Mouse (Mus musculus) layer of hippocampus, postnatal 36 days (tissue): Measurements from ENCODE around the gene Gm20431. TPM values are rescaled to one million over a fixed set of nuclear protein-coding genes. Genes with fewer than 3 reads are reported as not detected.

Experiments used
- DNase-seq, 2 experiments: peaks; one replicate each; pipeline ENCODE4 v3.0.0; 2022
- total RNA-seq, 2 experiments: library from RNA; stranded (reverse); gene quantifications; 2 replicates each; pipeline ENCODE4 v1.2.3; 2021

The Gm20431 gene
- total RNA-seq, 2 experiments from 2014 or later = 39.4 to 47.0 TPM

DNA sequence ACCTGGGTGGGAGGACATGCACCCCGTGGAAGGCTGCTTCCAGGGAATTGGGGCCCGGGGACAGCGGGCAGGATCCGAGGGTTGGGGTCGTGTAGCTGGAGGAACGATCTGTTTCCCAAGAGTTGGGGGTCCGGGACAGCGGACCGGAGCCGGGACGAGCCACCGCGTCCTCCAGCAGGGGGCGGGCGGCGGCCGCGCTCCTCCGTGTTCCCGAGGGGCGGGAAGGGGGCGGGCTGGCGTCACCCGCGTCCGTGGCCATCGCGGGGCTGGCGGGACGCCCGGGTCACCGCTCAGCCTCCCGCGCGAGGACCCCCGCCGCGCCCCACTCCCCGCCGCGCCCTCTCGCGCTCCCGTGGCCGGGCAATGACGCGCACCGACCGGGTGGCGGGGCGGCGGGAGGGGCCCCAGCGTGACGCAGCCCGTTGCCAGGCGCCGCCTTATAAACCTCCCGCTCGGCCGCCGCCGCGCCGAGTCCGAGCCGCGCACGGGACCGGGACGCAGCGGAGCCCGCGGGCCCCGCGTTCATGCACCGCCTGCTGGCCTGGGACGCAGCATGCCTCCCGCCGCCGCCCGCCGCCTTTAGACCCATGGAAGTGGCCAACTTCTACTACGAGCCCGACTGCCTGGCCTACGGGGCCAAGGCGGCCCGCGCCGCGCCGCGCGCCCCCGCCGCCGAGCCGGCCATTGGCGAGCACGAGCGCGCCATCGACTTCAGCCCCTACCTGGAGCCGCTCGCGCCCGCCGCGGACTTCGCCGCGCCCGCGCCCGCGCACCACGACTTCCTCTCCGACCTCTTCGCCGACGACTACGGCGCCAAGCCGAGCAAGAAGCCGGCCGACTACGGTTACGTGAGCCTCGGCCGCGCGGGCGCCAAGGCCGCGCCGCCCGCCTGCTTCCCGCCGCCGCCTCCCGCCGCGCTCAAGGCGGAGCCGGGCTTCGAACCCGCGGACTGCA lies 27.5 kb upstream of the Gm20431 start, which contains the start of gene Cebpb:
Cebpb (plus strand) TSS at position 418 of the 954 bp plus-strand sequence.
- DNase-seq = peak; percentile 86 to 88

DNA sequence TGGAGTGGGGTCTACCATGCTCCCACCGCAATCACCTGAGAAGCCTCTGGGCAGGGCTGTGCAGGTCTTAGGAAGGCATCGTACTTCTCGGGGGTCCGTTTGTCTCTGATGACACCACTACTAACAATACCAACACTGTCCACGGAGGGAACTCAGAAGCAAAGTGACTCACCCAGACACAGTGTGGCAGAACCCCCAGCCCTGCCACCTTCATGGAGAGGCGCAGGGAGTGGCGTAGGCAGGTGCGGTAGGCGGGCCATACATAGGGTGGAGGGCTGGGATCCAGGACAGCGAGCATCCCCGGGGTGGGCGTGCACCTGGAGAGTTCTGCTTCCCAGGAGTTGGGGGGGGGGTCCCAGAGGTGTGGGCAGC lies 26.8 kb upstream of the Gm20431 start:
- DNase-seq = no peak

DNA sequence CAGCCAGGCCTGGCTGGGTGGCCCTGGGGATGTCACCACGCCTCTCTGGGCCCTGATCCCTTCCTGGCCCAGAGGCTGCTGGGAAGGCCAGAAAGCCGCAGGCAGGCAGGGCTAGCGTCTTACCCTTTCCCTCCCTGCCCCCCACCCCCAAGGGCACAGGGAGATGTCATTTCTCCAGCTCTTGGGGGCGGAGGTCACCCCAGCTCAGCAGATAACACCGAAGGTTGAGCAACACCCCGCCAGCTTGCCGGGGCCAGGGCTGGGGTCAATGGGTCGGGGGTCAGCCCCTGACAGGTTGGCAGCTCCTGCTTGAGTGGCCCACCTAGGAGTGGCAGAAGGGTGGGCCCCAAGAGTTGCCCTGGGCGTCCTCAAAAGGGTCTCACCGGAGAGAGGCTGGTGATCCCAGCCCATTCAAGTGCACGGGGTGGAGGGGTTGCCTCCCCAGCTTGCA lies 26.4 kb upstream of the Gm20431 start:
- DNase-seq = no peak

DNA sequence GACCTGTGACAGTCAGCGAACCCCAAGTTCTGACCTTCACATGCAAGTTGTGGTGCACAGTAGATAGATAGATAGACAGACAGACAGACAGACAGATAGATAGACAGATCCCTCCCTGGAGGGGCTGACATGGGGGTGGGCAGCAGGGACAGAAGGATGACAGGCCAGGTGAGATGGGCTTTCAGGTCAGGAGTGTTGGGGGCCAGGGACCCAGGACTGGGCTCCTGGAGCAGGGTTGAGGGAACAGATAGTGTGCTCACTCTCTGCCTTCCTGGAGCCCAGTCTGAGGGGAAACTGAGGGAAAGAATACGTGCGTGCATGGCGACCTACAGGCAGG lies 25.9 kb upstream of the Gm20431 start:
- no peak for DNase-seq

DNA sequence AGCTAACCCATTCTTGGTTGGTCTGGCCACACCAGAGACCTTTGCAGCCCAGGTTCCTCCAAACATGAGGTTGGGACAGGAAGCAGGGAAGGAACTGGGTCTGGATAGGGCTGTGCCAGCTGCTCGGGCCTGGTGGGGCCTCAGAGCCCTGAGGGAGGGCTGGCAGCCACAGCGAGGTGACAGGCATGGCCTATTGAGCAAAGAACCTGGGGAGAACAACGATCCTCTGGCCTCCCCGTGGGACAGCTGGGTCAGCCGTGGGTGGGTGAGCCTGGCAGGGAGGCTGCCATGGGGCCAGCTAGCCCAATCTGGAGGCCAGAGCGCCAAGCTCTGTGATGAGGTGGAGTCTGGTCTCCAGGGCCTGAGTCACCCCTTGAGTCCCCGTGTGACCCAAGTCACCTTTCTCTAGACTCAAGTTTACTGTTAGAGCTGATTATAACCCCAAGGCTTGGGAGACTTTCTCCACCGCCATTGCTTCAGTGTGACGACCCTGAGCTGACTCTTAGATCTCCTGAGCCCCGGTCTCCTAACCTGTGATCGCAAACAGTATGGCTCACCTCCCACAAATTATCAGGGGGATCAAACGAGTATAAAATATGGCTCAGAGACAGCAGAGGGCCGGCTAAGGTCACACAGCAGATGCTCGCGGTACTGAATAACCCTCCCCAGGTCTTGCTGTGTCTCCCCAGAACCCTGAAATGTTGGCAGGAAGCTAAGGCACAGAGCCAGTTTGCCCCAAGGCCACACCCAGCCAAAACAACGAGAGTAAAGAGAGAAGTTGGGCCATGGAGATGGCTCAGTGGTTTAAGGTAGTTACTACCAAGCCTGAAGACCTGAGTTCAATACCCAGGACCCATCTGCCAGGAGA lies 25.3 kb upstream of the Gm20431 start:
- no peak for DNase-seq

DNA sequence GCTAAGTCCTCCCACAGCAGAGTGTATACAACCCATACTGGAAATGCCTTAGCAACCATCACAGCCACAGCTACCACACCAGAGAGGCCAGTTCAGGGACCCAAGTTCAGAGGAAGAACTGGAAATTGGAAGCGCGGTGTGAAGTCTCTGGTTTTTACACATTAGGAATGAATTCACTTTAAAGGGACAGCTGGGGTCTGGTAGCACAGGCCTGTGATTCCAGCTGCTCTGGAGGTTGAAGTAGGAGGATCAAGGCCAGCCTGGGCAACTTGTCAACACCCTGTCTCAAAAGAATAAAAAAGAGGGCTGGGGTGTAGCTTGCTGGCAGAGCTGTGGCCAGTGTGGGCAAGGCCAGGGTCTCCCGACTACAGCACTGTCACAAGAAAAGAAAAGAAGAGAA lies 24.6 kb upstream of the Gm20431 start:
- DNase-seq = no peak

DNA sequence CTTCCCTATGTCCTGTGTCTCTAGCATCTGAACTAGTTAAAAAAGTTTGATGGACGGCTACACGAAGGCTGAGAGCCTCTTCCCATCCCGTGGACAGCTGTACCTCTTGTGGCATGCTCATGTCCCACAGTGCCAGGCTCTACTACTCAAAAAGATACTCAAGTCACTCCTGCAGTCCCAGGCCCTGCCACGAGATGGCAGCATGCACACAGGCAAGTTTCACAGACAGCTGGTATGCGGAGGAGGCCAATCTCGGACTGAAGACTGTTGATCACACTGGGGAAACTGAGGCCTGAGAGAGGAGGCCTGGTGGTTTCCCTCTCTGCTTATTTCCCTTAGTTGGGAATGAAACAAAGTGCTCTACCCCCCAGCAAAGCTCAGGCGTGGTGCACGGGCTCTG lies 23.8 kb upstream of the Gm20431 start:
- DNase-seq = peak; percentile 94 to 97

DNA sequence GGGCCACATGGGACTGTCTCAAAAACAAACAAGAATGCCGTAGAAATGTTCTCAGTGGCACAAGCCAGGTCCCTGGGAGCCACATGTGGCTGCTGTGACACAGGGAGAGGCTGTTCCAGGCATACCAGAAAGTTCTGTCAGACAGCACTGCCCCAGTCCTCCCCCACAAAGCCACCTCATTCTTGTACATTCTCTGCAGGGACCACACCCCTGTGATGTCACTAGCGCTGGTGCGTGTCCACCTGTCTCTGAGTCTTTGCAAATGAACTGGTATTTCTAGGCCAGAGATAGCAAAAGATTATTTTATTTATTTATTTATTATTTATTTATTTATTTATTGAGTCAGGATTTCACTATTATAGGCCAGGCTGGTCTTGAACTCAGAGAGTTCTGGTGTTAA lies 22.4 kb upstream of the Gm20431 start:
- no peak for DNase-seq

DNA sequence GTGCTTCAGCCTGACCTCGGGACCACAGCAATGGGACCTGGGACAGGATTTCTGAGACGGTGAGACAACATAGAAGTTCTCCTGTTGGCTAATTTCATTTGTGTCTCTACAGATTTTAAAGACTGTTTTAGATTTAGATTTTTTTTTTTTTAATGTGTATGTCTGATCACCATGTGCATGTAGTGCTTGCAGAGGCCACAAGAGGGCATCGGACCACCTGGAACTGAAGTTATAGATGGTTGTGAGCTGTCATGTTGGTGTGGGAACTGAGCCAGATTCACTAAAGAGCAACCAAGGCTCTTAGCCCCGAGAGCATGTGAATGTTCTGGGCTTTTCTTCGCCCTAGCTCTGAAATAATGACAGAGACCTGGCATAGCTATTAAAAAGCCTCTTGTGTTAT lies 19.4 kb upstream of the Gm20431 start:
- no peak for DNase-seq

DNA sequence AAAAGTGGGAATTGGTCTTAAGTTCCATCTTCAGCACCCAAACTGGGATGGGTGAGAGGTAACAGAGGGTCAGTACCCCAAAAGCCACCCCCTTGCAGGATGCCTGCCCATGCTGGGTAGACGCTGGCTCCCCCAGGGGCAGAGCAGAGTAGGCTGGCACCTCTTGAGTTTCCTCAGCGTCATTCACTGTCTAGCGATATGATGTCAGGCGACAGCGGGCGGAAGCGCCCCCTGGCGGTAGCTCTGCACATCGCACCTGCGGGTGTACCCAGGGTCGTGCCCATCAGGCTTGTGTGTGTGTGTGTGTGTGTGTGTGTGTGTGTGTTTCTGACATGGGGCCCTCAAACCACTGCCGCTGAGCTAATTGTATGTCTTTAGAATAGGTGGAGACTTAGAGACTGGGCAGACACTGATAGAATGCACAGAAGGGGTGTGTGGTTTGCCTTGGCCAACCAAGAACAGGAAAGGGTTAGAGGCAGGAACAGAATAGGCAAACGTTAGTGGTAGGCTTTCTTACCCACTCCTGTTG lies 18.7 kb upstream of the Gm20431 start:
- peak; percentile 75 to 81 for DNase-seq

DNA sequence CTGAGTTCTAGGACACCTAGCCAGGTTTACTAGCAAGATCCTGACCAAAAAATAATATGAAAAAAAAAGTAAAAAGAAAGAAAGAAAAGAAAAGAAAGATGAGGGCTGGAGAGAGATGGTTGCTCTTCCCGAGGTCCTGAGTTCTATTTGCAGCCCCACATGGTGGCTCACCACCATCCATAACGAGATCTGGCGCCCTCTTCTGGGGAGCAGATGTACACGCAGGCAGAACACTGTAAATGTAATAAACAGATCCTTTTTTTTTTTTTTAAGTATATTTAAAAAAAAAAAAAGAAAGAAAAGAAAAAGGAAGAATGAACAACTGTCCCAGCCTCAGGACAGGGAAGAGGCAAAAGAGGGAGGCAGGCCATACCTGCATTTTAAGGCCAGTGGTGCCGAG lies 17.3 kb upstream of the Gm20431 start:
- DNase-seq = no peak

DNA sequence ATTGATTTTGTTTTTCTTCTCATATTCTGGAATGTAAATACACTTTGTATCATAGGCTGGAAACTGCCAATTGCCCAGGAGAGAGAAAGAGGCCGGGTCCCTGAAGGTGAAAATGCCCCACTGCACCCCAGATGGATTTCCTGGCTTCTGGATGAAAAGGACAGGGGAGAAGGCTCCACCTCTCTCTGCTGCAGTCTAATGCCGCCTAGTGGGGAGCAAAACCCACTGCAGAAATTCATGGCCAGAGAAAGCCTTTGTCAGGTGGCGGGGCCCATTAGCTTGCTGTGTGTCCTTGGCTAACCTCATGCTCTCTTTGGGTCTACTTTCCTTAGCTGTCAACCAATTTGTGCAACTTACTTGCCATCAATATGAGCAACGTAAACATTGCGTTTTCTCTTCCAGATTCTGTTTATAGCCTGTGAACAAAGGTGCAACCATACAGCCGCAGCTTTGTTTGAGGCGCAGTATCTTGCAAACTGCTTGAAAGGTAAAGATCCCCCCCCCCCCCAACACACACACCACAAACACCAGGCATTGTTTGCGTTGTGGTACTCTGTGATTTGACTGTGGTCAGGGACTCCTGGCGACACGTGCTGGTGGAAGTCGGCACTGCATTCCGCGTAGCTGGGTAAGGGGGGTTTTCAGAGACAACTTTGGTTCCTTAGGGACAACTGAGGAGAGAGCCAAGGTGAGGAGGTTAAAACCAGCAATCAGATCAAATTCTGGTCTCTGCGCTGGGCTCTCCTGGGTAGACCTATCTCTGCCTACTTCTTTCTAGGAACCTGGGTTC lies 14.0 kb upstream of the Gm20431 start:
- DNase-seq = no peak

DNA sequence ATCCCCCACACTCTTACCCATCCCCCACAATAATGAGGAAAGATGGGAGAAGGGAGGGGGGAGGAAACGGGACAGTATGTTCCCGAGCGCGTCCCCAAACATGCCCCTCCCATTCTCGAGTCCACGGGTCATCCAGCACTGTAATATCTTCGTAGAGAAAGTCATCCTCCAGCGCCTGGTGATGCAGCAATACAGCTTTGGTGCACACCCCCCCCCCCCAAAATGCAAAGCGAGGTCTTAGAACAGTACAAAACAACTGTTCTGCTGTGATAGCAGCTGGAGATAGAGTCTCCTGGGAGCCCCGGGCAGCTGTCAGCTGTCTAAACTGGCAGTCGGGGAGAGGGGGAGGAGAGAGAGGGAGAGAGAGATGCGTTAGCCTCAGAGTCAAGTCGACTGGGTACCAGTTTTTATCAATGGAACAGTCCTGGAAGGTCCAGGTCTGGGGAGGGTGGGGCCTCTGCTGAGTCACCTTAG lies 11.0 kb upstream of the Gm20431 start:
- no peak for DNase-seq

DNA sequence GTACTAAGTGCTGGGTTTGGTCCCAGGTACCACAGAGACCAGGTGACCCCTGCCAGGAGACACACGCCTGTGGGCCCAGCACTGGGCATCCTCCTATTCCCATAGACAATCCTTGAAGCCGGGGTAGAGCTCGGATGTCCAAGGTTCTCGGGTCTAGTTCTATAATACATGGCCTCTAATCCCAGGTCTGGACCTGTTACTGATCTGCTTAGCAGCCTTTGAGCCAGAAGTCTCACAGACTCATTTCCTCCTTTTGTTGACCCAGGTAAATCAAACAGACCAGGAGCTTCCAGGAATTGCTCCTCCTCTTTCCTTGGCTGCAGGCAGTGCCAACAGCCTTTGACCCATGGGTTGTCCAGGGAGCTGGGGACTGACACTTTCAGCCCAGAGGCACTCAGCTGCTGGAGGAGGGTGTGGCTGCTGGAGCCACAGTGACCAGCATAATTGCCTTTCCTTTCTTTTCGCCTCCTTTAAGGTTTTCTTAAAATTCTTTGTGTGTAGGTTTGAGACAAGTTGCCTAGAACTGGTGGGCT lies 9.9 kb upstream of the Gm20431 start:
- DNase-seq = no peak

DNA sequence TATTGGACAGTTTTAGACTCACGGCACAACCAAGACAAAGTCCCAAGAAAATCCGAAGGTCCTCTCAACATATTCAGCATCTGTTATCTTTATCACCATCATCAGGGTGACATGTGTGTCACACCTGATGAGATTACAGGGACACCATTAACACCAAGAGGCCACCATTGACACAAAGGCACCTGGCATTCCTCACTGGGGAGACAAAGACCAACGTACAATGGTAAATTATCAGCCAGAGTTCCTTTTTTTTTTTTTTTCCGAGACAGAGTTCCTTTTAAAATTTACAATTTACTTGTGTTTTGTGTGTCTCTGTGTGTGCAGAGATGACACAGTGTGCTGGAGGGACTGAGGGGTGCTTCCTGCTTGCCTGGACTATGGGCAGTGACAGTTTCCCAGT lies 8.1 kb upstream of the Gm20431 start:
- DNase-seq = no peak

DNA sequence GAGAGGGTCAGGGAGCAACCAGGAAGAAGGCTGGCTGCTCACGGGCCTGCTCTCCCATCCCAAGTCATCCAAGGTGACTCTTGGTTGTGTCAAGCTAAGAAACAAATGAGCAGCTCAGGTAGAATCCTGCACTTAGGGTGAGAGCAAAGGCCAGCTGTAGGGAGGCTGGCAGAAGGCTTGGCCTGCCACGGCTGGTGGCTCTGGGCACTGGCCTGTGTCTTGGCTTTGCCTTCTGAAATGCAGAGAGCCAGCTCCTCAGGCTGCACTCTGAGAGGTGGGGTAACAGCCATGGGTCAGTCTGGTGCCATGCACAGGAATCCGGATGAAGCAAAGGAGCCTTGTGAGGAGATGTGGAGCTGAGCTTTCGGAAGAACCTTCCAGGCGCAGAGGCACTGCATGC lies 7.1 kb upstream of the Gm20431 start:
- no peak for DNase-seq

DNA sequence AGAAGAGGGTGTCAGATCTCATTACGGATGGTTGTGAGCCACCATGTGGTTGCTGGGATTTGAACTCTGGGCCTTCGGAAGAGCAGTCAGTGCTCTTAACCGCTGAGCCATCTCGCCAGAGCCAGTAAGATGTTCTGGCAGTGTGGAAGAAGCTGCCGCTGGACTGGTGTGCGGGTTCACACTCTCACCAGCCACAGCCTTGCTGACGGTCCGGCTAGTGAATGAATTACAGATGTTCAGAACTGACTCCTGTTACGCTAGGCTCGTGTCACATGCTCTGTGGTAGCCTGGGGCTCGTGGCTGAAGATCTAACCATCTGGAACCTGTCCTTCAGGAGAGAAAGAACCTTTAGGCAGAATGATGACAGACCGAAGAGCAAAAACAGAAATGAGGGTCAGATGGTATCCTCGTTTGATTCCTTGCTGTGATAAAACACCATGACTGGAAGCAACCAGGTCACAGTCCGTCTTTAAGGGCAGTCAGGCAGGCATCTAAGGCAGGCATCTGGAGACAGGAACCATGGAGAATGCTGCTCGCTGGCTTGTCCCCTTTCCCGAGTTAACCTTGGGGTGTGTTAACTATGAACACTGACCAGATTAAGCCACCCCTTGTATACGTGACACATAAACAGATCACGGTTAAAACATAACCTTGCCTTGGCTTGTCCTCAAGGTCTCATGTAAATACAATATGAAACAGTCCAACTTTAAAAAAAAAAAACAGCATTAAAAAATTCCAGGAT lies 4.8 kb upstream of the Gm20431 start:
- DNase-seq = no peak

DNA sequence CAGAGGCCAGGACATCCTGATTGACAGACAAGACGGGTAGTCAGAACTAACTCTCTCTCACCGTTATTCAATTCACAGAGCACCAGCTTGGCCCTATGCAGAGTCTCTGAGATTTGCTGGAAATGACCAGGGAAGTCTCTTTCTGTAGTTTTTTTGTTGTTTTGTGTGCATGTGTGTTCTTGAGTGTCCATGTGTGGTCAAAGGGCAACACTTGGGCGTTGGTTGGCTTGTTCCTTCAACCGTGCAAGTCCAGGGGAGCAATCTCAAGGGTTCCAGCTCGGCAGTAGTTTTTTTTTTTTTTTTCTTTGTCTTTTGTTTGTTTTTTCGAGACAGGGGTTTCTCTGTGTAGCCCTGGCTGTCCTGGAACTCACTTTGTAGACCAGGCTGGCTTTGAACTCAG lies 1.4 kb upstream of the Gm20431 start:
- DNase-seq = no peak

DNA sequence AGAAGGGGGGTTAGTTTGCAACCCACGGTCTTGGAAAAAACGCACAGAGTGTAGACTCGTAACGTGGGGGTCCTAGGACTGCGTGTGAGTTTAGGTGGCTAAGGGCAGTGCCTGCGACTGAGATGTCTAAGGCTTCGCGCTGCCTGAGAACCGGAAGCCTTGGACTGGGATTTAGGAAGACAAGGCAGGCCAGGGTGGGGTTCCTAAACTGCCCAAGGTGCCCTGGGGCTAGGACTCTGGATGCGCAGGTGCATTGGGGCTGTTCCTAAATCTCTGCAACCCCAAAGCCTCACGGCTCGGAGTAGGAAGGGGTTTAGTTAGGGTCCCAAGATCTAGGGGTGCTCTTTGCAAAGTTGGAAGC lies 705 bp downstream of the Gm20431 start:
- no peak for DNase-seq

DNA sequence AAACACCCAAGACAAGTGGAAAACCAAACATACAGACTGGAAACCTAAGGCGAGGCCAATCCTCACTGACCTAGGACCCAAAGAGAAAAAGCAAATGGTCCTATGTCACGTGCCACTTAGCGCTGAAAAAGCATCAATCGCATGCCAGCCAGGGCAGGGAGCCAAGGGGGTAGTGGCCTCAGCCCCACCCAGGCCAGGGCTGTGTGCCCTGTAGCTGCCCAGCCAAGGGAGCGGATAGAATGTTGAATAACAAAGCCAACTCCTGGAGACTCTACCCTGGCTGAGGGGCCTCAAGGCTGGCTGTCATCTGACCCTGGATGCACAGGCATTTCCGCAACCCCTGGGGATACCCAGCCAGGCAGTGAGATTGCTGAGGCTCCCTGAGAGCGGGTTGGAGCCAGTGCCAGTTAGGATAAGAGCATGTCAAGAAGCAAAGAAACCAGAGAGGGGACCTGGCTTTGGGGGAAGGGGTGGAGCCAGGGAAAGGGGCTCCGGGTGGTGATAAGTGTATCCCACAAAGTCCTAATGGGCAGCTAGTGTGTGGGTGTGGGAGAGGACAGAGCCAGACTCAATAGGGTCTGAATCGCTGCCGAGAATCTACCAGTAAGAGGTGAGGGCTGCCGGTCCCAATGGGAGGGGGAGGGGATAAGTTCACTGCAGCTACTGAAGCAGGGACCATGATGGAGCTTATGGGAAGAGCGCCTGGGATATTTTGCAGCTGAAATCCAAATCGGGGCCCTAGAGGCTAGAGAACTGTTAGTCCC lies 1.3 kb downstream of the Gm20431 start:
- DNase-seq = peak in 1 of 2 experiments; percentile 58
